Mouse (Mus musculus) cerebellum, adult (tissue): ENCODE data around the gene Ttc7b.
A peak's percentile ranks its signal among the peaks of the same experiment; 100 is the strongest.

Experiments used
- ATAC-seq: cut with Nextera tagmentation; 2 replicates; pipeline ENCODE4 v1.9.2; 2017; ENCODE audit warnings: mild to moderate bottlenecking, moderate library complexity, mixed read lengths; ENCODE audit not compliant: insufficient number of reproducible peaks, low FRiP score, low TSS enrichment

Ttc7b gene

GRCm38 (mm10) chr12:100356407-100356806 is 164.2 kb downstream of the Ttc7b start:
- no peak for ATAC-seq

DNA sequence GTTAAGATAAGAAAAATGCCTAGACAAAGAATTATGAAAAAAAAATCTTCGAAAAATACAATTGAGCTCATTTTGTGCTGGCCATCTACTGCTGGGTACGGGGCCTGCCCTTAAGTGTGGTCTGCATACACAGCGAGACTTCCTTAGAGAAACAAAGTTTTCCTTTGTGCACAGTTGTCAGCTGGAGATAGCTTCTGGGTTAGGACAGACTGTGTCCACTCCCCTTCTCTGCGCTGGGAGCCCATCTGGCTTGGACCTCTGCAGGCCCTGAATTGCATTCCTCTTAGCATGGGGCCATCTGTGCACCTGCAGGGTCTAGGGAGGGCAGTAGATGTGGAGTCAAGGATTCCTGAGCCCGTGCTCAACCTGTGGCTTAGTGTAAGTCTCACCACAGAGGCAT is 165.1 kb downstream of the Ttc7b start:
- no peak for ATAC-seq

GRCm38 (mm10) chr12:100353954-100354353 is 166.7 kb downstream of the Ttc7b start:
- ATAC-seq: no peak

GRCm38 (mm10) chr12:100353075-100353782 is 167.4 kb downstream of the Ttc7b start:
- ATAC-seq: no peak

DNA sequence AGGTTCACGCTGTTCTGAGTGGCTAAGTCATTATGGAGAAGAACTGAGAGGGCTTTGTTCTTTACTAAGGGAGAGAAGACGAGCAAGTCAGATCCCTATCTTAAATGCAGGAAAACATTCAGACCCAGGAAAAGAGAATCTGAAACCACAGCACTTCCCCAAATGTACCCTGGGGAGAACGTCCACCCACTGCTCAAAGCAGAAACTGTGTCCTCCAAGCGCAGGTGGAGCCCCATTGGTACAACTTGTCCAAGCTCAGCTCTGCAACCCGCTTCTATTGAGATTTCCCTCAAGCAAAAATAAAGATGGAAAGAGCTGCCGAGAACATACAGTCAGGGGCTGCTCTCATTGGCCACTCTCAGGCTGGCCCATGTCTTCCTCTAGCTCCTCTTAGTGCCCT is 168.5 kb downstream of the Ttc7b start:
- no peak for ATAC-seq

DNA sequence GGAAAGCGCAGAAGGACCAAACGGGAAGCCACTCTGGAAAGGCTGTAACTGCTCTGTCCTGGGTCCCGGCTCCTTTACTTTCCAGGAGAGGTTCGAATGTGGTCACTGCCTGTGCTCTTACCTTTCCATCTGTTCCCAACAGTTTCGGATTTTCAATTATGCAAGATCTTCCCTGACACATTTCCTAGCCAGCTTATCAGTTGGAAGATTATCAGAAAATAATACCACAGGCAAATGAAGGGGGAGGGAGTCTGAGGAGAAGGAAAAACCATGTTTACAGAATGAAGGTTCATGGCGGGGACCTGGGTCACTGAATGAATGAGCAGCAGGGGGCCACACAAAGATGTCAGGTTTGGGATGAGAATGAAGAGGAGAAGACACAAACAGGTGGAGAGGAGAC is 177.1 kb downstream of the Ttc7b start:
- no peak for ATAC-seq

GRCm38 (mm10) chr12:100341614-100342013 is 179.0 kb downstream of the Ttc7b start:
- ATAC-seq: no peak

GRCm38 (mm10) chr12:100340901-100341460 is 179.6 kb downstream of the Ttc7b start:
- no peak for ATAC-seq

- peak; percentile 65; the same call in 1 of the 2 replicates for ATAC-seq
Observed at GRCm38 (mm10) chr12:100338055-100338454, 182.6 kb downstream of the Ttc7b start.

DNA sequence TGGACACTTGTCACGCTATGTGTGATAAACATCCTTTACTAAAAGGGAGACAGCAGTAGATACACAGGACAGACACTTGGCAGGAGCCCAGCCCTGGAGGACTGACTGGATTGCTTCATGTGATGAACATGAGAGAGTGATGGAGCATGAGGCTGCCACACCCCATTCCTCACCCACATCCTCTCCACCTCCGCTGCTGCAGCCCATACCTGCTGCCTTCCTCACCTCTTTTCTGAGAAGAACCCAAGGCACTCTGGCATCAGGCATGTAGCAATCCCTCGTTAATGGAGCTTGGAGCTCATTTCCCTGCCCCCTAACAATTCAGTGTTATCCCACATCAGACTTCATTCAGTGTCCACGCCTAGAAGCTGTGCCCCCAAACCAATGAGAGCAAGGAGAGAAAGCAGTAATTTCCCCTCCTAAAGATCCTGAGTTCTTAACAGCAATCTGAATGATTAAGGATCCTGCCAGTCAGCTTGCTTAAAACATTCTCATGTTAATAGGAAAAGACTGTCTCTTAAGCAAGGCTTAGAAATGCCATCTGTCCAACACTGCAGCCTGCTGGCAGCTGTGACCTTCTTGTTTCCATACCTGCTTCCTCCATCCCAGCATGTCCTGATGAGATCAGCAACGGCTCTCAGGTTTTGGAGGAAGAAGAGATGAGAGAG is 183.1 kb downstream of the Ttc7b start:
- peak; percentile 84 for ATAC-seq

GRCm38 (mm10) chr12:100336241-100336640 is 184.4 kb downstream of the Ttc7b start:
- no peak for ATAC-seq

DNA sequence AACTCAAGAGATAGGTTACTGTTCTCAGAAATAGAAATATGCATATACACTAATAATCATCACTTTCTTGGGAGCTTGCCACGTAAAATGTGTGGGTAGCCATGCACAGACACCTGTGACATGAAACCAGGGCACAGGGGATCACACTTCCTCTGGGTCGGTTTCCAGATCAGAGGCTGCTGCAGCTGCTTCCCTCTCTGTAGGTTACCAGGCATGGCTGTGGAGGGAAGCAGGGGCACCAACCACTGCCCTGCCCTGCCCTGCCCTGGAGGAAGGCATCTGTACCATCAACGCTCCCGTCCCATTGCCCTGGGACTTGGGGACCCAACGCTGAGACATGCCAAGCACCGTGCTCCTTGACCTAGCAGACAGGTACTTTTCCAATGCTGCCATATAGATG is 188.8 kb downstream of the Ttc7b start:
- ATAC-seq: no peak

- ATAC-seq: no peak
Observed at GRCm38 (mm10) chr12:100330234-100330633, 190.4 kb downstream of the Ttc7b start.

DNA sequence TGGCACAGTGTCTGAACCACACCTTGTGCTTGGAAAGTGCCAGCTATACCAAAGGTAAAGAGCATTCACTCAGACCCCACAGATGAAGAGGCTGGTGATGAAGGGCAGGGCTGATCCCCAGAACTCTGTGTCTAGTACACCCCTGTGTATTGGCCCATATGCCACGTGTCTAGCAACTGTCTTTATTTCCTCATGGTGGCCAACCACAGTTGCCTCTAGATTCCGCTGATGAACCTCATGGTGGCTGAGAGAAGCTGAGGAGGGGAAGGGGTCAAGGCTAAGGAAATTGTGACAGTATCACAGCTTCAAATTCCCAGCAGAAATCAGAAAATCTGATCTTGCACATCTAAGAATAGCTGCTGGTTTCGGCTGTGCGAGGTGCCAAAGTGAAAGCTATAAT is 191.6 kb downstream of the Ttc7b start:
- no peak for ATAC-seq

DNA sequence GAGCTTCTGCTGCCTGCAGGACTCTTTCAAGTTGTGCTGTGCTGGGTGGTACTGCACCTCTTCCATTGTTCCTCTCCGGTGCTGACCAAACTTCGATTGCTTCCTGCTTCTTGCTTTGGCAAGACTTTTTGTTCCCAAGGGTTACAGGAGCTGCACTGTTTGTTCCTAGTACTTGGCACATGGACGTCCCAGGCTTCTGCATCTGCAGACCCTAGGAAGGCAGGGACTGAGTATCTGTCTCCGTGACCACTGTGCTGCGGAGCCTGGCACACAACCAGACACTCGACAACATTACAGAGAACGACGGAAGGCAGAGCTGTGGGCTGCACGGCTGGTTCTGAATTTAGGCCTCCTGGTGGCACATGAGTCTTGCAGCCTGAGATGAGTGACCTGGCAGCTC is 192.1 kb downstream of the Ttc7b start:
- no peak for ATAC-seq

DNA sequence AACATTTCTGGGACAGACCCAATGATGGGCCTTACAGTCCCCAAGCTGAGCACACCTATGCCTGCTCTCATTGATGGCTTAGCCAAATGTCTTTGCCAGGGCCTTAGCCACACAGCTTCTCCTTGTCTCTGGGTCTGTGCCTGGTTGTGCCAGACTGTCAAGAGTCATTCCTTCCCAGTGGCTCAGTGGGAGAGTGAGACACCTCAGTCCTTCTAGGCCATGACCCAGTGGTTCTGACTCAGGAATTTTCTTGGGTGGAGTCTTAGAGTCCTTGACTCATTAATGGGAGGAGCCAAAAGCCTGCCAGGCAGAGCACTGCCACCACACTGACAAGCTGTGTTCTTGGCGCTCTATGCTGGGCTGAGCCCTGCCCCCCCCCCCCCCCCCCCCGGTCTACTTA is 193.9 kb downstream of the Ttc7b start:
- ATAC-seq: 0 out of 2 replicates have a peak, but pooled peaks have one; percentile 13

DNA sequence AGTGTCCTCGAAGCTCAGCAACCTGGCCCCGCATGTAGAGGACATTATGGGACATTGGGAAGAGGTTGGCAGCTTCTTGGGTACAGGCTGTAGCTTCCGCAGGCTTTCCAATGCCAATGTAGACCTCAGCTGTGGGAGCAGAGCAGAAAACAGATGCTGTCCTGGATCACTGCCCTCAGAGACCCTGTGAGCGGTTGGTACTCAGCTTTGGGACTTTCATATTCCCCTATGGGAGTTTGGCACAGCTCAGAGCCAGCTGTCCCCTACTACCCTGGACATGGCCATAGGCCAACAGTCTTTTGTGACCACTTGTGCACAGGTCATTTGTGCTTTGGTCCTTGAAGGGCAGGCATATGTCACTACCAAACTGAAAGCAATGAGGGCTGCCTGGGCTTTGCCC is 195.0 kb downstream of the Ttc7b start:
- 0 out of 2 replicates have a peak, but pooled peaks have one; percentile 8 for ATAC-seq

GRCm38 (mm10) chr12:100325212-100325611 is 195.4 kb downstream of the Ttc7b start:
- ATAC-seq: no peak

DNA sequence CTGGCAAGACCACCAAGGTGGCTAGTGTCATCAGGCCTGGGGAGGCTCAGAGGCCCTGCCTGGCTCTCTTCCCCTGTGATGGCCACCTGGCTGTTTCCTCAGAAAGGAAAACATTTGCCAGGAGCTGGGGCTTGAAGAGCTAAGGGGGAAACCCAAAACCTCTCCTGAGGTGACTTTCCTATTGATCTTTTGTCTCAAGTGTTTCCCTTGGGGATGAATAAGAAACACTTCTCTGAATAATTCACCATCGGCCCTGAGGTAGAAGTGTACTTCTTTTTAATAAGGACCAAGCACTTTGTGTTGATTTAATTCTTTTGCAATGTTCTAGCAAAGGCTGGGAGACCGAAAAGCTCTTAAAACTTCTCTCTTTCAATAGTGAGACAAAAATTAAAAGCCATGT is 197.0 kb downstream of the Ttc7b start:
- ATAC-seq: no peak

GRCm38 (mm10) chr12:100322225-100322624 is 198.4 kb downstream of the Ttc7b start:
- ATAC-seq: no peak

- no peak for ATAC-seq
Observed at GRCm38 (mm10) chr12:100321545-100321944, 199.1 kb downstream of the Ttc7b start.

- ATAC-seq: no peak
Observed at GRCm38 (mm10) chr12:100319746-100320145, 200.9 kb downstream of the Ttc7b start.
